Mouse (Mus musculus) right cerebral cortex, postnatal 25 days (tissue): Measurements from ENCODE around the gene Slc17a5.
"Not testable (repeated sequence)": the region's sequence is repeated elsewhere in the genome, so short reads cannot be mapped to it uniquely, and the experiment has no call there.

Experiments
- DNase-seq: peaks from one replicate; pipeline ENCODE4 v3.0.0; 2022

Slc17a5 gene

DNA sequence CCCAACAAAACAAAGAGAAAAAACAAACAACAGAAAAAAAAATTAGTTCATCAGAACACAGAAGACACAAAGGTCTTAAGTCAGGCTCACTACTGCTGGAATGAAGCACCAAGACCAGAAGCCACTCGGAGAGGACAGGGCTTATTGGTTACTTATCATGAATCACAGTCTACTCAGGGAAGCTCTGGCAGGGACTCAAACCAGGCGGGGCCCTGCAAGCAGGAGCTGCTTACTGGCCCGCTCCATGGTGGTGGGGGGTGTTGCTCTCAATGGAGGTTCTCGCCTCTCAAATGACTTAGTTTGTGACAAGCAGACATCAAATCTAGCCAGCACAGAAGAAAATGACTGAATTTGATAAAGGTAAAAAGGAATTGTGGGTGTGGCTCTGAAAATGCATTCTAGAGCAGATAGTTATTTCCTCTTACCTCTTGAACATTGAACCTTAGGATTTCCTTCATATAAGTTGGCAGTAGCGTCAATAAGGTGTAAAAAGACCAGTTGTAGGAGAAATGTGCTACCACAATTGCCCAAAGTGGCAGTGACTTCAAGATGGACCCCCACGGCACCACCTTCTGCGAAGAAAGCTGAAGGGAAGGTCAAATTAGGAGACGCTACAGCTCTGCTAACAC, 29.1 kb downstream of the Slc17a5 start:
- no peak for DNase-seq

DNA sequence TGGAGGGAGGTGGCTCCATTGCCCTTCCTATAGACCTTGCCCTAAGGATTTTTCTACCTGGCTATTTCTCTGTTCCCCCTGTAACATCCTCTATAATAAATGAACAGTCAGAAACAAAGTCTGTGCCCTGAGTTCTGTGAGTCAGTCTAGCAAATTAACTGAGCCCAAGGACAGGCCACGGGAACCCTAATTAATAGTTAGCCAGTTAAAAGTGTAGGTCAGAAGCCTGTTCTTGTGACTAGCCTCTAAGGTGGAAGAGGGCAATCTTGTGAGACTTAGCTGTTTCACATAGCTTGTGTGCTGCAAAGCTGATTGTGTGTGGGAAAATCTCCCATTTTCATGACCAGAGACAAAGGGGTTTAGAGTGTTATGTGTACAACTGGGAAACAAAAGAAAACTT, 30.8 kb downstream of the Slc17a5 start:
- no peak for DNase-seq

GRCm38 (mm10) chr9:78552984-78553383, 34.9 kb downstream of the Slc17a5 start:
- DNase-seq, result peak; percentile 69

DNA sequence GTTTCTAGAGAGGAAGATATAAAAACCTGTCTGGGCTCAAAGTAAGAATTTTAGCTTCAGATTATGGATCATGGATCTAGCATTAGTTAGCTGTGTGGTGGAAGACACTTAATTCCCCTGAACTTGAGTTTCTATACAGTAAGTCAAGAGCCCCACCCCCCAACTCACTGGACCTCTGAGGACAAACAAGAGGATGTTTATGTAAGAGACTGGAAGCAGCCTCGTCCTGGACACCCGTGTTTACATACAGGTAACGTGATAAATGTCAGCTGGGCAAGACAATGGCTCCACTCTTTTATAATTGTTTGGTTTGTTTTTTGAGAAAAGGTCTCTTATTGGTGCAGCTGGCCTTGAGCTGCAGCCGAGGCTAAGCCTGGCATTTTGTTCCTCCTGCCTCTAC, 36.1 kb downstream of the Slc17a5 start:
- DNase-seq, result no peak

DNA sequence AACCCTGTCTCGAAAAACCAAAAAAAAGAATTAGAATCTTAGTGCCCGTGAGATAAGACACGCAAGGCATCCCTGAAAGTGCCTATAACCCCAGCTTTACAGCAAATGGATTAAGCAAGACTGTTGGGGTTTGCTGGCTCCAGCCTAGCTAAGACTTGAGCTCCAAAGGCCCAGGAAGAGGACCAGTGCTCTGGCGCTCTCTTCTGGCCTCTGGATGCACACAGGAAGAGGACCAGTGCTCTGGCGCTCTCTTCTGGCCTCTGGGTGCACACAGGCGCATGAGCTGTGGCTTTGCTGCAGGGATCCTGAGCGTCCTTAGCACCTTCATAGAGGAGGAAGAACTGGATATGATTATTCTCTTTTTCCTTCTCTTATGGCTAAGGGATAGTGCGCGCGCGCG, 40.1 kb downstream of the Slc17a5 start:
- no peak for DNase-seq

DNA sequence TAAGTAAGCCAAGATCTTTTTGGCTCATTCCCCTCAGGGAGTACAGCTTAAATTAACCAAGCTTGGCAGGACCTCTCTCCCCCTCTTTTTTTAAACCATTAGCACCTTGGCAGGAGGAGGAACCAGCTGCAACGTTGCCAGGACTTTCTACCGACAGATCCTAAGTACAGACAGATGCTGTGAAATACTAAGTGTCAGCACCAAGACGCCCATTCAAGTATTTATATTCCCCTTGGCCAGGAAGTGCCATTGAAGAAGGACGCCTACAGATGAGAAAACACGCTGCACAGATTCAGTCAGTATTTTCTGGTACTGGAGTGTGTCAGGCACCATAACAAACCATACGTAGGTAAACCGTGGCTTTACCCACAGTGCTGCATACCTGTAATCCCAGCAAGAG, 40.9 kb downstream of the Slc17a5 start:
- peak; percentile 60 for DNase-seq

DNA sequence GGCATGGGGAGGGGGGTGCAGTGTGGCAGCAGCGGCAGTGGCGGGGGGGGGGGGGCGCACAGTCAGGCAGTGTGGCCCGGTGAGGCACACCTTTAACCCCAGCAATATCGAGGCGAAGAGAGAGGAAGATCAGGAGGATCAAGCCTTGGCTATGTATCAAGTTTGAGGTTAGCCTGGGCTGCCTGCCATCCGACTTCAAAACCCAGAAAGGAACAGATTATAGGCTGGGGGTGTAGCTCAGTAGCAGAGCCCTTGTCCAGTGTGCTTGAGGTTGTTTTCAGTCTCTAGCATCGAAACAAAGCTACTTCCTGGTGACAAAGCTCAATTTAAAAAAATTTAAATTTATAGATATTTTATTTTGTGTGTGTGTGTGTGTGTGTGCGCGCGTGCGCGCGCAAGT, 46.1 kb downstream of the Slc17a5 start:
- DNase-seq, result no peak

DNA sequence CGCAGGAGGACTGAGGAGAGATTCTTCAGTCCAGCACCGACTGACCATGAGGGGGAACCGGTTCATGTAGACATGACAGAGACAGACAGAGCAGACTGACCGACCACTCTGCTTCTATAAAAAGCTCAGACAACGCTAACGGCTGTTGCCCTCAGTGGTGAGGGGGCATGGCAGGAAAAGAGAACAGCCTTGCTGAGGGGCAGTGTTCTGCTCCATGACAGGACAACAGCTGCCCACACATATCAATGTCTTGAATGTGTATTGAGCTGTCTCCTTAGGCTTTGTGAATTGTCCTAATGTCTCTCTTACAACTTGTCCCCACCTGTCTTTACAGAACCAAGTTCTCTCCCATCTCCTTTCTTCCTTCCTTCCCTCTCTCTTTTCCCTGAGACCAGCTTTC, 49.4 kb downstream of the Slc17a5 start:
- DNase-seq, result no peak

GRCm38 (mm10) chr9:78537154-78537873, 50.5 kb downstream of the Slc17a5 start:
- no peak for DNase-seq

- no peak for DNase-seq
Observed at GRCm38 (mm10) chr9:78534606-78535005, 53.2 kb downstream of the Slc17a5 start.

DNA sequence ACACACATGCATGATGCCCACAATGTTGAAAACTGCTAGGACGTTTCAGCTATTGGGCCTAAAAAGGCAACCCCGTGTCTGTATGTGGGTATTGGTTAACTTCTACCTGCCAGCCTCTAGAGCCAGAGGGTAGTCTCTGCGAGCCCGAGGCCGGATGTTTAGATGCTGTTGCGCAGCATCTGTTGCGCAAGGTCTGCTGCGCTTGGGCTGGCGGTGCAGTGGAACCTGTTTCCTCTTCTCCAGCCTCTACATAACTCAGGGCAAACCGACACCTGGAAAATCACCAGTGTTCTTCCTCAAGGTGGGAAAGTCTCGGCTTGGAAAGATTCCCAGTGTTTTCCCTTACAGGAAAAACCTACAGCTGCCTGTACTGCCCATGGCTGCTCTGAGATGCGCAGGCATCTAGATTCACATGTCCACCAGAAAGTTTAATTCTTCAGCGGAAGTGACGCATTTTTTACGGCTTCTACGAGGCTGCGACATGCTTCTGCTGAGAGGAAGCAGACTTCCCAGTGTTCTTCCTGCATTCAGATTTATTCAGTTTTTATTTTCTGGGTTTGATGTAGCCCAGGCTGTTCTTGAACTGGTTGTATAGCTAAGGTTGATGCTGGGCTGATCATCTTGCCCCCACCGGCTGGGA, 54.4 kb downstream of the Slc17a5 start:
- DNase-seq, result no peak

GRCm38 (mm10) chr9:78532341-78532819, 55.5 kb downstream of the Slc17a5 start:
- no peak for DNase-seq

- no peak for DNase-seq
Observed at GRCm38 (mm10) chr9:78531816-78532215, 56.0 kb downstream of the Slc17a5 start.

DNA sequence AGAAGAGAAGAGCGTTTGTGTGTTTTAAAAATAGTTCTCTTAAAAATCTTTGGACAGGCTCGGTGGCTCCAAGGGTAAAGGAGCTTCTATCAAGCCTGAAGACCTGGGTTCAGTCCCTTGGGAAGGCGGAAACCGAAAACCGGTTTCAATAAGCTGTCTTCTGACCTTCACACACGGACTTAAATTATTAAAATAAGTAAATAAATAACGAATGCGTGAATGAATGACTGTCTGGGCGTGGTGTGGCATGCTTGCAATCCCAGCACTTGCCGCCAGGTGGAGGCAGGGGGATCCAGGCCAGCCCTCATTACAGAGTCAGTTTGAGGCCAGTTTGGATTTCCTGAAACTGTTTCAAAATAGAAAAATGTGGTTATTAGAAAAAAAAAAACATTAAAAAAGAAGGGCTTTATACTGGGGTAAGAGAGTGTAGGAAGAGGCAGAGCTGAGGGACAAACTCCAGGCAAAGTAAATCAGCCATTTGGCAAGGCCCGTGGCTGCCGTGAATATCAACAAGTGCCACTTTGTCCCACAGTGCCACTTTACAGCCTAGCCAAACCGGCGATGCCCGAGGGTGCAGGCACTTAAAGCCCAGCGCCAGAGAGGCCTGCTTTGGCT, 60.0 kb downstream of the Slc17a5 start:
- DNase-seq, result peak; percentile 75

- peak; percentile 48 for DNase-seq
Observed at GRCm38 (mm10) chr9:78527301-78527761, 60.5 kb downstream of the Slc17a5 start.

- no peak for DNase-seq
Observed at GRCm38 (mm10) chr9:78526206-78526605, 61.6 kb downstream of the Slc17a5 start.

DNA sequence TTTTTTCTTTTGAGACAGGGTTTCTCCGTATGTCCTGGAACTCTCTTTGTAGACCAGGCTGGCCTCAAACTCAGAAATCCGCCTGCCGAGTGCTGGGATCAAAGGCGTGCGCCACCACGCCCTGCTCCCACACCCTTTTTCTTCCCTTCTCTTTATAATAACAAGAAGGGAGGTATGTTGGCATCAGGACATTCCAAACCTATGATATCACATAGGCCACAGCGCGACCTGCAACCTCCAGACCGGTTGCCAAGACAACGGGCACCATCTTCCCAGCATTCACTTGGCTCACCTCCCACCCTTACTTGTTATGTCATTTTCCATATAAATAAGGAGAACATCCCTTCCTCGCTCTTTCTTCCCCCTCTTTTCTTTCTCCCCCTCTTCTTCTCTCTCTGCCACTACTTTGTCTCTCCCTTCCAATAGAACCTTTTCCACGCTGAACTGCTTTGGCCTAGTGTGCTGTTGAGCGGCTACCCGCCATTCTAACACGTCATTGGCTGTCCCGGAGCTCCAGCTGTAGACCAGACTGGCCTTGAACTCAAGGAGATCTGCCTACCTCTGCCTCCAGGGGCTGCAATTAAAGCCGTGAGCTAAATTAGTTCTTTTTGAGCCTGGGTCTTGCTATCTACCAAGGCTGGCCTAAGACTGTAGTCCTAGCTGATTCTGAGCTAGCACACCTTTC, 62.2 kb downstream of the Slc17a5 start:
- DNase-seq, result no peak

GRCm38 (mm10) chr9:78521689-78522088, 66.2 kb downstream of the Slc17a5 start:
- no peak for DNase-seq

- peak; percentile 28 for DNase-seq
Observed at GRCm38 (mm10) chr9:78520780-78521601, 66.8 kb downstream of the Slc17a5 start.

GRCm38 (mm10) chr9:78520127-78520779, 67.6 kb downstream of the Slc17a5 start:
- no peak for DNase-seq

GRCm38 (mm10) chr9:78517237-78517636, 70.6 kb downstream of the Slc17a5 start:
- not testable (repeated sequence) for DNase-seq
